Mouse (Mus musculus): ENCODE measurements at regions not wholly inside any gene's neighbourhood (a gene's known extent, or its start where the extent isn't known, plus 50 kb on each side); places are given as distances from the start of the nearest gene placed in this dataset.

GRCm38 (mm10) chr14:76753734-76754133 is 197.0 kb upstream of the Serp2 start:
- DNase-seq (ENCODE audit: low read depth): no peak

- no peak for DNase-seq (ENCODE audit: low read depth)
Observed at GRCm38 (mm10) chr14:76749178-76749577, 192.5 kb upstream of the Serp2 start.

GRCm38 (mm10) chr14:76748711-76749110 is 192.0 kb upstream of the Serp2 start:
- DNase-seq (ENCODE audit: low read depth): no peak

DNA sequence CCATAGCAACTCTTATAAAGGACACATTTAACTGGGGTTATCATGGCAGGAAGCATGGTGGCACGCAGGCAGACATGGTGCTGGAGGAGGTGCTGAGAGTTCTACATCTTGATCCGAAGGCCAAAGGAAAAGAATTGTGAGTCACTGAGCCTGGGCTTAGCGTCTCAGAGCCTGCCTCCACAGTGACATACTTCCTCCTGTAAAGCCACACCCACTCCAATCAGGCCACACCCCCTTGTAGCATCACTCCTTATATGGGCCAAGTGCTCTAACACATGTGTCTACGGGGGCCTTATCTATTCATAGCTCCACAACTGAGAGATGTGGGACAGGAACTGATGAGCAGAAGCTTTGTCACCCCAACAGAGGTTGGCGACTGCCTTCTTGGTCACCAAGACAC is 191.1 kb upstream of the Serp2 start:
- no peak for DNase-seq (ENCODE audit: low read depth)

DNA sequence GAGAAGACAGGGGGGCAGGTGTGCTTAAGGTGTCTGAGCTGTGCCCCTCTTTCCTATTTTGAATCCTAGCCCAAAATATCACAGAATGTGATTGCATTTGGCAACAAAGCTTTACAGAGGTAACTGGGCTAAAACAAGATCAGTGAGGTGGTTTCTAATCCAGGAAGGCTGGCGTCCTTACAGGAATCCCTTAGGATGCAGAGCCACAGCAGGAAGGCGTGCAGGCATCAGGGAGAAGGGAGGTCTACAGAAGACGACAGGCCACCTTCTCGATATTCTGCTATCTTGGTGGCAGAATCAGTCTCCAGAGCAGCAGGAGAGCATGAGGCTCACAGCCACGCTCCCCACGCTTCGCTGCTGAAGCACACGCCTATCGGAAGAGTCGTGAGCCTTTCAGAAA is 189.6 kb upstream of the Serp2 start:
- no peak for DNase-seq (ENCODE audit: low read depth)

DNA sequence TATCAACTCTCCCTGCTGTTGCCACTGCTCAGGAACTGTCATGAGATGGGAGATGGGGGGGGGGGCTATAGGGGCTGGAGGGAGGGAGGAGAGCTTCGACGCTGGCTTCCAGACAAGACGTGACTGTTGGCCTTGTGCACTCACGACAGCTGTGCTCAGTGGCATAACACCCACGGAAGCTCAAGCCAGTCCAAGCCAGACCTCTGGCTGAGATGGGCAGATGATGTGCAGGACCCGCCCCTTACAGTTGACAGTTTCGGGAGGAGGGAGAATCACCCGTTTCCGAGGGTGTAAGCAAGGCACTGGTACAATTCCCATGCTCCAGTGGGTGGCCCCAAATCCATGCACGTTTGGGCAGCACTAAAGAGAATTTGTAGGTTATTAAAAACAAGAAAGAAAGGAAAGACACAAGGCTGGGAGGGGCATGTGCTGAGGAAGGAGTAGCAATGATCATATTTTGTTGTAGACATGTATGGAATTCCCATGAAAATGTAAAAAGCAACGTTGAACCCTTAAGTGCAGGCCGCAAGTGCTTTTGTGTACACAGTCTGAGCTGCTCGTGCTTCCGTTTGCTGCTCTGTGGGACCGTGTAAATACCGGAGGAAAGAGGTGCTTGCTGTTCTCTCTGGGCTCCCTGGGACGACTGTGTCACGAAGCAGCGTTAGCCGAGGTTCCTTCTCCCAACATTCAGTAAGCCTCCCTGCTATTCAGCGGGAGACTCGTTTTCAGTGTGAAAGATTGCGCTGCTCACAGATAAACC is 188.2 kb upstream of the Serp2 start:
- no peak for DNase-seq (ENCODE audit: low read depth)

GRCm38 (mm10) chr14:76742297-76742696 is 185.6 kb upstream of the Serp2 start:
- no peak for DNase-seq (ENCODE audit: low read depth)

DNA sequence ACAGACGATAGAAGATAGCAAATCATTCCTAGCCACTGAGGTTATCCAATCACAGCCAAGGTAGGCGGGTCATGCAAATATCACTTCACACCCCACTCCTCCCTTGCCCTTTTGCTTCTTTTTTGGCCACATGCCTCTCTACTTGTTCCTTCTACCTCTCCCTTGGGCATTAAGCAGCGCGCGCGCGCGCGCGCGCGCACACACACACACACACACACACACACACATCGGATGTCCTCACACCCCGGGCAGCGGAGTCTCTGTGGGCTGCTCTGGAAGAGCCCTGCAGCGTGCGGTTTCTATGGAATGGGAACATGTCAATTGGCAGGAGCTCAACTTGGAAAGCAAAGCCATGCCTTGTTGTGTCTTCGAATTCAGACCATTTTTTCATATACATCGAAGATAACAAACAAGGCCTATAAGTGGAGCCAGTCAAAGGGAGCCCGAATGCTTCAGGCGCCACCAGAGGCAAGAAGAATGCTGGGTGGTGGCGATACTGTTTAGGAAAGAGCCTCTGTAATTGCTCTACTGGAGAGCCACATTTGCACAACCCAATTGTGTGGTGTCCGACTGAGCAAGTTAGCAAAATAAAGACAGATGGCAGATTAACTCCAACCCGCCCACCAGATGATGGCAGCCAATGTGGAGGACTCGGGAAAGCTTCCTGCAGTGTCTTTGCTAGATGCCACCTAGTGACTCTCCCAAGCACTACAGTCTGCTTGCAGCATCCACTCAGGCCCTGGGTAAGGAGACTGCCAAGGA is 183.3 kb upstream of the Serp2 start:
- DNase-seq (ENCODE audit: low read depth): peak; percentile 70

GRCm38 (mm10) chr14:76735997-76736396 is 179.3 kb upstream of the Serp2 start:
- DNase-seq (ENCODE audit: low read depth): no peak

DNA sequence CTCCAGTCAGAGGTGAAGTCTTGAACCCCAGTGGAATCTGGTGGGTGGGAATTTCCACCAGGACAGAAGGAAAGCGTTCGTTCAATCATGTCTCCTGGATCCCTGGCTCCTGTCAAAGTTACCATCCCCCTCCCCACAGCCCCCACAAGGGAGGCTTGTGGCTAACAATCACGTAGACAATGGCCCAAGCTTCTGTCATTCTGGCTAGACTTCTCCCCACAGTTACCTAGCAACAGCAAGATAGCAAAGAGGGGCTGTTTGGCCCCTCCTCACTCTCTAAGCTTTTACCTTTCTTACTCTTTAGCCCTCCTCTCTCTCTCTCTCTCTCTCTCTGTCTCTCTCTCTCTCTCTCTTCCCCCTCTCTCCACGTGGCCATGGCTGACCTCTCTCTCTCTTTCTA is 178.4 kb upstream of the Serp2 start:
- DNase-seq (ENCODE audit: low read depth): no peak

DNA sequence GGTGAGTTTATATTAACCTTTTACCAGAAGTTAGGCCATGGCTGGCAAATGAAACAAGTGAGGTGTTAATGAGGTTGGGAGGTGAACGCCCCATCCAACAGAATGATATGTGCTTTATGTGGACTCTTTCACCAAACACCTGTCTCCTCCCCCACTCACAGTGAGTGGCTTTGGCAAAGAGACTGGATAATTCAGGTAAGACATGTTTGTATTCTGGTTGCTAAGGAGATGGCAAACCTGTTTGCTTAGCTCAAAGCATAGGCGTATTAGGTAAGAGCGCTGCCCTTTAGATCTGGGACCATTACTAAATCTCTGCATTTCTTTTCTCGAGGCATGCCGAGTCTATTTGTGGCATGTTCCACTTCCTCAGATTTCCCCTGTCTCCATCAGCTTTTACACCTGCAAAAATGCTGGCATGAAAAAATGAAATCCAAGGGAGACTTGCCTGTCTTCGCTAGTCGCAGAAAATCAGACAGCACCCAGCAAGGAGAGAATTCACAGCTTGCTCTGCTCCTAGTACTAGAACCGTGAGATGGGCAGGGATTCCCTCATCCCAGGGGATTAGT is 176.7 kb upstream of the Serp2 start:
- DNase-seq (ENCODE audit: low read depth): peak; percentile 67

DNA sequence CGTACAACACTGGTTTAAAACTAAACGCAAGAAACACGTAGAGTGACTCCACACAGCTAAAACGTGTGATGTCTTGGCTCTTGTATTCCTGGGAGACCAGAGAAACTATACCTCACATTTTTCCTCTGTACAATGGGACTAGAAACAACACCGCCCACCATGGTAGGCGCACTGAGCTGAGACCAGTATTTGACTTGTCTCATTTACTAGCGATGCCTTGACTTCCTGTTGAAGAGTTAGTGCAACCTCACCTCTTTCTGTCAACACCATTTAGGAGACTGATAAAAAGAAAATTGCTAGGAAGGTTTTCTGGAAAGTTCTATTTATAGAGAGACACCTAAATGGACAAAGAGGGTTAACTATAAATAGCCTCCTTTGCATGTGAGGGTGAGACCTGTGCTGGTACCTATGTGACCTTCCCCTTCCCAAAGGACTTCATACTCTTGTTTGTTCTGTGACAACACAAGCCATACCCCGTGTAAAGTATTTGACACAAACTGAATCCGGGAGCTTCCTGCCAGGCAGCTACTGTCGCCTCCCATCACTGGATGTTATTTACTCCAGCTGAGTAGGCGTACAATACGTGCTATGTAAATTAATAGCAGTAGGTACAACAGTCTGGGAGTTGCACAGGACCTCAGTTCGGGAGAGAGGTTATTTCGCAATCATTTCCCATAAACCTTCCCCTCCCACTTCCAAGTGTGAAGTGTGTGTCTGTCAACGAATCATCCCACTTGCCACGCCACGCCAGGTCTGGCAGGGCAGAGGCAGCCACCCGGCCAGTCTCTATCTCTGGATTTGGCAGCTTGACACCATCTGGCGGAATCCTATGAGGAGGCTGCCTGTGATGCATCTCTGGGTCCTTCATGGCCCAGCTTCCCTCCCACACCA is 174.7 kb upstream of the Serp2 start:
- no peak for DNase-seq (ENCODE audit: low read depth)

- no peak for DNase-seq (ENCODE audit: low read depth)
Observed at GRCm38 (mm10) chr14:76725844-76726243, 169.2 kb upstream of the Serp2 start.

- DNase-seq (ENCODE audit: low read depth): peak; percentile 54
Observed at GRCm38 (mm10) chr14:76725231-76725630, 168.5 kb upstream of the Serp2 start.

DNA sequence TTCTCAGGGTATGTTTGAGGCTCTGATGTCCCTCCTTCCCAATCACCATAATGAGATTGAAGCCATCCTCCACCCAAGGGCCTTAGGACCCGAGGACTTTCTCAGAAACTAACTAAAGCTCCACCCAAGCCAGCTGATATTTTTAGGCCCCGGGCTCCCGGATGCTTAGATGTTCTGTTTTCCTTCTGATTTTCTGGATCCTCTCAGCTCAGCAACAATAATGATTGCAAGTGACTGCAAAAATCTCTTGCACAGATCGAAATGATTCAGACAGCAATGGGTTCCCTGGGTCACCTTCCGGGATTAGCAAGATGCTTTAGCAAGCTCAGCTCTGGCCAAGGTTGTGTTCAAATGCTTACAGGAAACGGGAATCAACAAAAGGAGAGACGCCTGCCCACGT is 168.1 kb upstream of the Serp2 start:
- DNase-seq (ENCODE audit: low read depth): no peak

- DNase-seq (ENCODE audit: low read depth): no peak
Observed at GRCm38 (mm10) chr14:76724395-76724794, 167.7 kb upstream of the Serp2 start.

DNA sequence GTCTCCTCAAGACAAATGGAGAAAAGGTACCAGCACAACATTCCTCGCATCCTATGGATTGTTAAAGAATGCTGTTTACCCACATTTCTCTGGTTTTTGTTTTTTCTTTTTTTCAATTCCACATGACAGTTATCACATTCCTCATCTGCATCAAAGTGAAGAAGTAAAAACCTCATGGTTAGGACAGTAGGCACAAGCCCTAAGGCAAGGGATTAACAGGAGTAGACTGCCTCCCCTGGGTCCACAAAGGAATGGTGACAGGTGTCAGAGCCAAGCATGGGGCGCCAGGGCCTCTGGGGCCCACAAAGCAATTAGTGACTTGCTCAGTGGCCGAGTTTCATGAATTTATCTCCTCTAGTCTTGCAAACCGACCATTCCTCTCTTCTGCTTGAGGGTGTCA is 166.9 kb upstream of the Serp2 start:
- no peak for DNase-seq (ENCODE audit: low read depth)

GRCm38 (mm10) chr14:76722297-76722696 is 165.6 kb upstream of the Serp2 start:
- no peak for DNase-seq (ENCODE audit: low read depth)

GRCm38 (mm10) chr14:76721751-76722150 is 165.1 kb upstream of the Serp2 start:
- no peak for DNase-seq (ENCODE audit: low read depth)

GRCm38 (mm10) chr14:76717081-76717480 is 160.4 kb upstream of the Serp2 start:
- DNase-seq (ENCODE audit: low read depth): no peak

DNA sequence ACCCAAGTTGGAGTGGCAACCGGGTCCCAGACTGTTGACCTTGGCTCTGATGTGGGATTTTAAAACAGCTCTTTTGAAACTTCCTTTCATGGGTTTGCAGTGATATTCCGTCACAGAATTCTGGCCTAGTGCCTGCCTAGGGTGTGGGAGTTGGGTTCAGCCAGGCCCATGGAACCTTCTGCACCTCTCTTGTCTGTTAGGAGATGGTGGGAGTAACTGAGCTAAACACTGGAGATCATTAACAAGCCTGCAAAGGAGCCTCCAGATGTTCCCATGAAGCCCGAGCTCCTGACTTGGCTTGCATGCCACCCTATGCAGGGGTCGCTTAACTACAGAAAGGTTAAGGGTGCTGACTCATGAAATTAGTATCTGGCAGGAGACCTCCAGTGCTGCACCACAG is 158.0 kb upstream of the Serp2 start:
- peak; percentile 74 for DNase-seq (ENCODE audit: low read depth)

DNA sequence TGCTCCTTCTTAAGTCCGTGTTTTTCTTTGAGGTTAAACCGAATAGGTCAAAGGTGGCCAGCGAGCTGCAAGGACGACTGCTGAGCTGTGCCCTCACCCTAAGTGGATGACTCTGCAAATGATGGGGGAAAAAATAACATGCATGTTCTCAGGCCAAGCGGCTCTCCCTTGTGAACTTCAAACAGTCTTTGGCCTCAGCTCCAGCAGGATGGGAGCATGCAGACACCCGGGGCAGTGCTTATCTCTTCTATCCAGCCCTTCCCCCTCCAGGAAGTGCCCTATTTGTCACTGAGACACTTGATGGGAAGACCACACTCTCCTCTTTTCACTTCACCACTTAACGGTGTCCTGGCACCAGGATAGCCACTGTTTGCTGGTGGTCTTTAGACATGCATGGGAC is 157.3 kb upstream of the Serp2 start:
- no peak for DNase-seq (ENCODE audit: low read depth)
